Mouse (Mus musculus): ENCODE measurements at regions not wholly inside any gene's neighbourhood (a gene's known extent, or its start where the extent isn't known, plus 50 kb on each side); places are given as distances from the start of the nearest gene placed in this dataset.

DNA sequence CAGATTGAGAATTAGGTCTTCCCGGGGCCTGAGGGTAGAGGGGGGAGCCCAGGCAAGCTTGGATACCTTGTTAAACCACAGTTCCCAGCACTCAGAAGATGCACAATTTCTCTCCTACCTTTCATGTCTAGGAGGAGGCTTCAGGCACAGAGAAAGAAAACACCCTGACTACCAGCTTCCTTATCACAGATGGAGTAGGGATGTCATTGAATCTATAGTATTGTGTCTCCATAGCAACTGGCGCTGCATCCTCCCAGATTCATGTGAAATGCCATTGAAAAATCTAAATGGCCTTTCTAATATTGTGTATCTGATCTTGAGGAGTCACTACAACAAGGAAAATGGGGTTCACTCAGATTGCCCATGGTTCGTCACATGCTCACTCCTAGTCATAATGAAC is 88.8 kb upstream of the Zkscan2 start:
- TF ChIP-seq POLR2A (IDR thresholded peaks at IDR 0.05; ENCODE audit: extremely low read depth, insufficient read depth, low read length) (no peak), CTCF (IDR thresholded peaks at IDR 0.05; ENCODE audit: low read depth, low read length) (no peak)
- Histone ChIP-seq H3K36me3 (ENCODE audit: control insufficient read depth, insufficient read depth, low read length) (no peaks in the 10 kb centered on the region), H3K79me2 (ENCODE audit: control insufficient read depth, insufficient read depth, low read length) (no peaks in the 10 kb centered on the region), H3K4me3 (ENCODE audit: insufficient read depth, low read depth, low read length) (no peak overlapping the region), H3K9ac (ENCODE audit: low read depth, low read length) (no peak overlapping the region), H3K27me3 (ENCODE audit: control insufficient read depth, insufficient read depth, low read length) (no peaks in the 10 kb centered on the region; the same call in 1 of the 2 replicates), H3K4me1 (ENCODE audit: control insufficient read depth, insufficient read depth, low read length) (no peaks in the 10 kb centered on the region), H3K27ac (replicated peaks; ENCODE audit: insufficient read depth, low read depth, low read length) (no peak overlapping the region)
- no peak for DNase-seq (ENCODE audit: extremely low read depth, low read depth, low spot score)
- WGBS: 70% methylated on average over 3 of the region's 3 CpGs

DNA sequence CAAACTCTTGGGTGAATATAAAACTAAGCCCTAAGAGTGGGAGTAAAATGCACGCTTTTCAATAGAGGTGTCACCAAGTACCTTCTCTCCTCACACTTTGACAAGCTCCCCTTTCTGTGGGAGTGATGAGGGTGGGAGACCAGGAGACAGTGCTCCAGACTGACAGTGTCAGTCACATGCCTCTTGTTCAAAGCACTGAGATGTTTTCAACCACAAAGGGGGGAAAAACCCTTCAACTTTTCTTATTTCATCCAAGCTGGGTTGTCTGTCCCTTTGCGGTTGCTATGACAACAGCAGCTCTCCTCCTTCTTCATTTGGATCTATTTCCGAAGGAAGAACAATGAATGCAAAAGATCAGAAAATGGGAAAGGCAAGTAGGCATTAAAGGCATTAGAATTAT is 73.5 kb upstream of the Zkscan2 start:
- H3K79me2 ChIP-seq (ENCODE audit: control insufficient read depth, insufficient read depth, low read length): no peaks in the 10 kb centered on the region
- H3K9ac ChIP-seq (ENCODE audit: low read depth, low read length): no peak overlapping the region
- 65% methylated on average over 3 of the region's 3 CpGs for WGBS
- no peak for DNase-seq (ENCODE audit: extremely low read depth, low read depth, low spot score)
- no peaks in the 10 kb centered on the region for H3K36me3 ChIP-seq (ENCODE audit: control insufficient read depth, insufficient read depth, low read length)
- no peak overlapping the region for H3K4me3 ChIP-seq (ENCODE audit: insufficient read depth, low read depth, low read length)
- H3K4me1 ChIP-seq (ENCODE audit: control insufficient read depth, insufficient read depth, low read length): no peaks in the 10 kb centered on the region
- no peak for TF ChIP-seq POLR2A (IDR thresholded peaks at IDR 0.05; ENCODE audit: extremely low read depth, insufficient read depth, low read length)
- no peak for TF ChIP-seq CTCF (IDR thresholded peaks at IDR 0.05; ENCODE audit: low read depth, low read length)
- H3K27me3 ChIP-seq (ENCODE audit: control insufficient read depth, insufficient read depth, low read length): no peaks in the 10 kb centered on the region
- no peak overlapping the region for H3K27ac ChIP-seq (replicated peaks; ENCODE audit: insufficient read depth, low read depth, low read length)

DNA sequence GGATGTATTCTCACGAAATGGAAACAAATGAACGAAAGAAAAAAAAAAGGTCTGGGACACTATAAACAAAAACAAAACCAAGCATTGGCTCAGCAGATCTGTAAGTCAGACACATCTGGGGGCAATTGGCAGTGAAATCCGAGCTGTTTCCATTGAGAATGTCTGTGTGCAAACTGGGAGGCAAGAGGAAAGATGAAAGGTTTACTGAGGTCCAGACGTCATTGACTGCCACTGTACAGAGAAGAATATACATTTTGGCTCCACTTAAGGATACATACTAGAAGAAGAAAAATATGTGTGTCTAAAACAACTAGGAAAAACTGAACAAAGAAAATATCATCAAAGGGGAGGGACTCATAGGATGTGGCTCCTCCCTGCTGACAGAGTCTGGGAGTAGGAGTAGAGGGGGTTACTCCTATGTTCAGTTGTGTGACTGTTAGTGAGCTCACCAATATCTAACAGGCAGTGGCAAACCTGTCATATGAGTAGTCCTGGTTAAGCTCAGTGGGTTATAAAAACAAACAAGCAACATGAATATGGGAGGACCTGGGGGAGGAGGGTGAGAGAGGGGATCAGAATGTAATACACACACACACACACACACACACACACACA is 72.2 kb upstream of the Zkscan2 start:
- Histone ChIP-seq H3K4me3 (ENCODE audit: insufficient read depth, low read depth, low read length) (no peak overlapping the region), H3K27me3 (ENCODE audit: control insufficient read depth, insufficient read depth, low read length) (no peaks in the 10 kb centered on the region), H3K36me3 (ENCODE audit: control insufficient read depth, insufficient read depth, low read length) (no peaks in the 10 kb centered on the region), H3K27ac (replicated peaks; ENCODE audit: insufficient read depth, low read depth, low read length) (no peak overlapping the region), H3K9ac (ENCODE audit: low read depth, low read length) (no peak overlapping the region), H3K79me2 (ENCODE audit: control insufficient read depth, insufficient read depth, low read length) (no peaks in the 10 kb centered on the region), H3K4me1 (ENCODE audit: control insufficient read depth, insufficient read depth, low read length) (no peaks in the 10 kb centered on the region)
- TF ChIP-seq CTCF (IDR thresholded peaks at IDR 0.05; ENCODE audit: low read depth, low read length): no peak
- no peak for TF ChIP-seq POLR2A (IDR thresholded peaks at IDR 0.05; ENCODE audit: extremely low read depth, insufficient read depth, low read length)
- no peak for DNase-seq (ENCODE audit: extremely low read depth, low read depth, low spot score)
- WGBS: 37% methylated on average over 4 of the region's 4 CpGs

DNA sequence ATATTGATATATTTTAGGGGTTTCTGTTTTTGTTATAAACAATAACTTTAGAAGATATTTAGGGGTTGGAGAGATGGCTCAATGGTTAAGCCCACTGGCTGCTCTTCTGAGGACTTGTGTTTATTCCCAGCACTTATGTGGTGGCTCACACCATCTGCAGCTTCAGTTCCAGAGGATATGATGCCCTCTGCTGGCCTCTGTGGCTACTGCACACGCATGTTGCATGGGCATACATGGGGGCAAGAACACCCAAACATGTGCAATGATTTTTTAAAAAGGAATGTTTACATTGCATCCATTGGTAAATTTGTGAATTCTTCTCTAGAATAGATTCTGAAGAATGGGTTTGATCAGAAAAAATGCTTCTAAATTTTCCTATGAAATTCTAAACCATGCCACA is 66.0 kb upstream of the Zkscan2 start:
- Histone ChIP-seq H3K79me2 (ENCODE audit: control insufficient read depth, insufficient read depth, low read length) (no peaks in the 10 kb centered on the region), H3K4me1 (ENCODE audit: control insufficient read depth, insufficient read depth, low read length) (no peaks in the 10 kb centered on the region), H3K9ac (ENCODE audit: low read depth, low read length) (no peak overlapping the region), H3K27me3 (ENCODE audit: control insufficient read depth, insufficient read depth, low read length) (0 out of 2 replicates have a peak, but pooled peaks cover 2% of the 10 kb centered on the region), H3K4me3 (ENCODE audit: insufficient read depth, low read depth, low read length) (no peak overlapping the region), H3K36me3 (ENCODE audit: control insufficient read depth, insufficient read depth, low read length) (no peaks in the 10 kb centered on the region), H3K27ac (replicated peaks; ENCODE audit: insufficient read depth, low read depth, low read length) (no peak overlapping the region)
- TF ChIP-seq CTCF (IDR thresholded peaks at IDR 0.05; ENCODE audit: low read depth, low read length) (peak; percentile 53), POLR2A (IDR thresholded peaks at IDR 0.05; ENCODE audit: extremely low read depth, insufficient read depth, low read length) (no peak)
- WGBS: 53% methylated on average over 1 of the region's 1 CpGs
- no peak for DNase-seq (ENCODE audit: extremely low read depth, low read depth, low spot score)

DNA sequence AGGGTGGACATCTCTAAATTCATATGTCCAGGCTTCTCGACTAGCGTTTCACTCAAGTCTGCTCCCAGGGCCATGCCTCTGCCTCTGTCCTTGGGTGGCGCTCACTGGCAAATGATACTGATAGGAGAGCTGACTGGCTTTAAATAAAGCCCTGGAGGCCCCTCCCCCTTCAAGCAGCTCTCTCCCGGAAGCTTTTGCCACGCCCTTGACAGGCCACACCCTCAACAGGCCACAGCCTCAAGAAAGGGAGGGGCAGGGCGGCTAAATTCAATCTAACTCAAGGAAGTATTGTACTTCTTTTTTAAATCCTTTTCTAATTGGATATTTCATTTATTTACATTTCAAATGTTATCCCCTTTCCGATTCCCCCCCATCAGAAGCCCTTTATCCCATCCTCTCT is 59.3 kb upstream of the Zkscan2 start:
- H3K27me3 ChIP-seq (ENCODE audit: control insufficient read depth, insufficient read depth, low read length): no peaks in the 10 kb centered on the region
- H3K4me1 ChIP-seq (ENCODE audit: control insufficient read depth, insufficient read depth, low read length): no peaks in the 10 kb centered on the region
- H3K36me3 ChIP-seq (ENCODE audit: control insufficient read depth, insufficient read depth, low read length): no peaks in the 10 kb centered on the region
- no peak overlapping the region for H3K27ac ChIP-seq (replicated peaks; ENCODE audit: insufficient read depth, low read depth, low read length)
- TF ChIP-seq CTCF (IDR thresholded peaks at IDR 0.05; ENCODE audit: low read depth, low read length): no peak
- no peak for TF ChIP-seq POLR2A (IDR thresholded peaks at IDR 0.05; ENCODE audit: extremely low read depth, insufficient read depth, low read length)
- 76% methylated on average over 7 of the region's 7 CpGs for WGBS
- DNase-seq (ENCODE audit: extremely low read depth, low read depth, low spot score): no peak
- H3K79me2 ChIP-seq (ENCODE audit: control insufficient read depth, insufficient read depth, low read length): no peaks in the 10 kb centered on the region
- H3K4me3 ChIP-seq (ENCODE audit: insufficient read depth, low read depth, low read length): no peak overlapping the region
- no peak overlapping the region for H3K9ac ChIP-seq (ENCODE audit: low read depth, low read length)
